Mouse (Mus musculus): ENCODE results near the gene Gm11027. TPM values are rescaled to one million over a fixed set of nuclear protein-coding genes. Genes with fewer than 3 reads are reported as not detected.
A peak's percentile ranks its signal among the peaks of the same experiment; 100 is the strongest.

Gene Gm11027
- polyA plus RNA-seq, 1 experiment from 2014 or later, result not detected

- under 1% methylated on average over 62 of the region's 68 CpGs for WGBS
- H3K4me1 ChIP-seq (replicated peaks; ENCODE audit: control insufficient read depth, insufficient read depth, low read length), result no peaks in the 10 kb centered on the region
- no peaks in the 10 kb centered on the region for H3K9me3 ChIP-seq (ENCODE audit: control insufficient read depth)
- peak within 1 kb of the TSS; percentile 92 for H3K4me3 ChIP-seq (ENCODE audit: low read depth, low read length)
- H3K9ac ChIP-seq (ENCODE audit: low read depth, low read length), result peak within 1 kb of the TSS; percentile 97
- peak within 1 kb of the TSS; percentile 99 for H3K27ac ChIP-seq (ENCODE audit: low read depth, low read length)
- peak; percentile 74 for TF ChIP-seq CTCF (IDR thresholded peaks at IDR 0.05; ENCODE audit: low read depth)
- ATAC-seq, result peak; percentile 97
- H3K4me2 ChIP-seq (replicated peaks; ENCODE audit: low read depth), result peak within 1 kb of the TSS; percentile 80
- no peaks in the 10 kb centered on the region for H3K27me3 ChIP-seq (replicated peaks; ENCODE audit: control insufficient read depth, insufficient read depth, low read length)
- no peaks in the 10 kb centered on the region for H3K36me3 ChIP-seq (ENCODE audit: control insufficient read depth, insufficient read depth)
Measured at GRCm38 (mm10) chr12:116280653-116281364, 5.6 kb downstream of the Gm11027 start, which contains the start of gene Esyt2. TSS of gene Esyt2 (plus strand) at chr12:116281196.

- under 1% methylated on average over 55 of the region's 55 CpGs for WGBS
- peak; percentile 55 for ATAC-seq
- Histone ChIP-seq H3K4me3 (ENCODE audit: low read depth, low read length) (peak overlapping the region; percentile 92), H3K9me3 (ENCODE audit: control insufficient read depth) (no peaks in the 10 kb centered on the region), H3K36me3 (ENCODE audit: control insufficient read depth, insufficient read depth) (no peaks in the 10 kb centered on the region), H3K27ac (ENCODE audit: low read depth, low read length) (peak overlapping the region; percentile 99), H3K27me3 (replicated peaks; ENCODE audit: control insufficient read depth, insufficient read depth, low read length) (no peaks in the 10 kb centered on the region), H3K9ac (ENCODE audit: low read depth, low read length) (peak overlapping the region; percentile 97), H3K4me1 (replicated peaks; ENCODE audit: control insufficient read depth, insufficient read depth, low read length) (no peaks in the 10 kb centered on the region), H3K4me2 (replicated peaks; ENCODE audit: low read depth) (peak overlapping the region; percentile 80)
- no peak for TF ChIP-seq CTCF (IDR thresholded peaks at IDR 0.05; ENCODE audit: low read depth)
Measured at GRCm38 (mm10) chr12:116281427-116282281, 6.5 kb downstream of the Gm11027 start.

- TF ChIP-seq CTCF (IDR thresholded peaks at IDR 0.05; ENCODE audit: low read depth), result no peak
- Histone ChIP-seq H3K27ac (ENCODE audit: low read depth, low read length) (no peak overlapping the region), H3K4me3 (ENCODE audit: low read depth, low read length) (peak overlapping the region; percentile 92), H3K36me3 (ENCODE audit: control insufficient read depth, insufficient read depth) (no peaks in the 10 kb centered on the region), H3K9me3 (ENCODE audit: control insufficient read depth) (no peaks in the 10 kb centered on the region), H3K27me3 (replicated peaks; ENCODE audit: control insufficient read depth, insufficient read depth, low read length) (no peaks in the 10 kb centered on the region), H3K4me2 (replicated peaks; ENCODE audit: low read depth) (peak overlapping the region; percentile 80), H3K4me1 (replicated peaks; ENCODE audit: control insufficient read depth, insufficient read depth, low read length) (no peaks in the 10 kb centered on the region), H3K9ac (ENCODE audit: low read depth, low read length) (no peak overlapping the region)
- WGBS, result 72% methylated on average over 2 of the region's 2 CpGs
- no peak for ATAC-seq
Measured at GRCm38 (mm10) chr12:116282856-116283255, 7.7 kb downstream of the Gm11027 start.

GRCm38 (mm10) chr12:116283511-116283910 is 8.3 kb downstream of the Gm11027 start:
- no peak for ATAC-seq
- no peaks in the 10 kb centered on the region for H3K36me3 ChIP-seq (ENCODE audit: control insufficient read depth, insufficient read depth)
- peak overlapping the region; percentile 80; the same call in 1 of the 2 replicates for H3K4me2 ChIP-seq (replicated peaks; ENCODE audit: low read depth)
- no peak overlapping the region for H3K27ac ChIP-seq (ENCODE audit: low read depth, low read length)
- no peak overlapping the region for H3K9ac ChIP-seq (ENCODE audit: low read depth, low read length)
- no peak overlapping the region for H3K4me3 ChIP-seq (ENCODE audit: low read depth, low read length)
- WGBS, result 60% methylated on average over 2 of the region's 2 CpGs
- H3K9me3 ChIP-seq (ENCODE audit: control insufficient read depth), result no peaks in the 10 kb centered on the region
- H3K4me1 ChIP-seq (replicated peaks; ENCODE audit: control insufficient read depth, insufficient read depth, low read length), result no peaks in the 10 kb centered on the region
- TF ChIP-seq CTCF (IDR thresholded peaks at IDR 0.05; ENCODE audit: low read depth), result no peak
- H3K27me3 ChIP-seq (replicated peaks; ENCODE audit: control insufficient read depth, insufficient read depth, low read length), result no peaks in the 10 kb centered on the region

- TF ChIP-seq CTCF (IDR thresholded peaks at IDR 0.05; ENCODE audit: low read depth), result no peak
- Histone ChIP-seq H3K27ac (ENCODE audit: low read depth, low read length) (no peak overlapping the region), H3K4me1 (replicated peaks; ENCODE audit: control insufficient read depth, insufficient read depth, low read length) (no peaks in the 10 kb centered on the region; the same call in 1 of the 2 replicates), H3K9ac (ENCODE audit: low read depth, low read length) (no peak overlapping the region), H3K9me3 (ENCODE audit: control insufficient read depth) (no peaks in the 10 kb centered on the region), H3K36me3 (ENCODE audit: control insufficient read depth, insufficient read depth) (no peaks in the 10 kb centered on the region), H3K27me3 (replicated peaks; ENCODE audit: control insufficient read depth, insufficient read depth, low read length) (no peaks in the 10 kb centered on the region), H3K4me3 (ENCODE audit: low read depth, low read length) (no peak overlapping the region), H3K4me2 (replicated peaks; ENCODE audit: low read depth) (no peak overlapping the region)
- WGBS, result 26% methylated on average over 2 of the region's 2 CpGs
- no peak for ATAC-seq
Measured at GRCm38 (mm10) chr12:116293185-116293584, 18.0 kb downstream of the Gm11027 start.

- TF ChIP-seq CTCF (IDR thresholded peaks at IDR 0.05; ENCODE audit: low read depth), result no peak
Measured at GRCm38 (mm10) chr12:116293599-116294292, 18.6 kb downstream of the Gm11027 start.

More at GRCm38 (mm10) chr12:116293599-116294292, 18.6 kb downstream of the Gm11027 start:
- H3K4me2 ChIP-seq (replicated peaks; ENCODE audit: low read depth), result no peak overlapping the region
- WGBS, result 69% methylated on average over 4 of the region's 4 CpGs
- H3K4me3 ChIP-seq (ENCODE audit: low read depth, low read length), result no peak overlapping the region
- H3K27ac ChIP-seq (ENCODE audit: low read depth, low read length), result no peak overlapping the region
- no peaks in the 10 kb centered on the region for H3K9me3 ChIP-seq (ENCODE audit: control insufficient read depth)
- H3K27me3 ChIP-seq (replicated peaks; ENCODE audit: control insufficient read depth, insufficient read depth, low read length), result no peaks in the 10 kb centered on the region
- no peak overlapping the region for H3K9ac ChIP-seq (ENCODE audit: low read depth, low read length)
- H3K36me3 ChIP-seq (ENCODE audit: control insufficient read depth, insufficient read depth), result no peaks in the 10 kb centered on the region
- no peaks in the 10 kb centered on the region; the same call in 1 of the 2 replicates for H3K4me1 ChIP-seq (replicated peaks; ENCODE audit: control insufficient read depth, insufficient read depth, low read length)
- ATAC-seq, result no peak

Data from intestine, postnatal 0 days (tissue).